Mouse (Mus musculus) embryo, embryonic 11 days (tissue): ENCODE measurements at regions not wholly inside any gene's neighbourhood (a gene's known extent, or its start where the extent isn't known, plus 50 kb on each side); places are given as distances from the start of the nearest gene placed in this dataset.

Experiments used
- DNase-seq: peaks from one replicate; pipeline ENCODE4 v3.0.0-alpha.2; 2015

DNA sequence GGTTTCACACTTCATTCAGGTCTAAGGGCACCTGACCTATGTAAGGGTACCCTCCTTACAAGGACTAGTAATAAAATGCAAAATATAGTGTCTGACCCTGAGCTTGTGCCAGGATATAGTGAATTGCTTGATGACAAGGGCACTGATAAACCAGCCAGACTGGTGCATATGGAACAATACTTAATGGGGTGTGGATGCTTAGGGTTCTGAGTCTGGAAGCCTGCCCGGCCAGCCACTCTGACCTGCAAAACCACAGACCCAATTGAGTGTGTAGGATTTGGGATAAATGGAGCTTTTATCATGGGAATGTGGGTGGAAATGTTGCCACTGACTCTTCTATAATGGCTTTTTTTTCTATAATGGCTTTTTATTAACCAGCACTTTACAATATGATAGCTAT lies 1838.7 kb upstream of the Dsel start:
- DNase-seq: no peak

DNA sequence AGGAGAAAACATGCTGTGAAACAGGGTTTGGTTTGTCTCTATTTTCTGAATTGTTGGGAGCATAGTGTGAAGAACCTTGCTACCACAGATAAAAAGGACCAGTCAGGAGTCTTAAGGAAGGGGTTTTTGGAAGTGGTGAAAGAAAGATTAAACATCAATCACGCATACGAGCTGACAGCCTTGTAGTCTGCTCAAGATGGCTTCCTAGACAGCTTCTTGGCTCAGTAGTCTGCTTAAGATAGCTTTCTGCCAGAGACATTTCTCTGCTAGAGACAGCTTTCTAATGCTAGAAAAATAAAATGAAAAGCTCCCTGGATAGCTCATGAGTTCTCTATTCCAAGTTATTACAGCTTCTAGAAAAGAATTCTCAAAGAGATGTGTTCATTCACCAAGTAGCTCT lies 1823.9 kb upstream of the Dsel start:
- no peak for DNase-seq

DNA sequence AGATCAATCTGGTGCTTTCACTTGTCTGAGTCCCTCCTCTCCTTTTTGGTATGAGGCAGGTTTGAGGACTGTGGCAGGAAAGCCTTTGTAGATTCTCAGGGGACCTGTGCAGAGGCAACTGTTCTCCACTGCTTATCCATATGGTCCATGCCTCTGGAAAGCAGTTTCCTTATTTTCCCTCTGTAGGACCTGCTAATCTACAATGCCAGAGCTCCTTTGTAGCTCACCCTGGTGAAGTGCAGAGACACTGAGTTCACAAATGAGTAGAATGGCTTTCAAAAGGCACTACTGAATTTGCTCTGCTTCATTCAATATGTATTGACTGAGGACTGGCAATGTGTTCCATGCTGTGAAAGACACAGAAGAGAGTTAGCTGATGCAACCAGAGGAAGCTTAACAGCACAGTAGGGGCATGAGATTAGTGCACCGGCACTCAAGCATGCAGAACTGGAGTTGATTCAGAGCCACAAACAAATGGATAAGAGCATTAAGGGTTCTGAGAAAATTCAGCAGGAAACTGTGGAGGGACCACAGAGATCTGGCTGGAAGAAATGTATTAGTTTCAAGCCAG lies 1811.7 kb upstream of the Dsel start:
- DNase-seq: peak; percentile 0

DNA sequence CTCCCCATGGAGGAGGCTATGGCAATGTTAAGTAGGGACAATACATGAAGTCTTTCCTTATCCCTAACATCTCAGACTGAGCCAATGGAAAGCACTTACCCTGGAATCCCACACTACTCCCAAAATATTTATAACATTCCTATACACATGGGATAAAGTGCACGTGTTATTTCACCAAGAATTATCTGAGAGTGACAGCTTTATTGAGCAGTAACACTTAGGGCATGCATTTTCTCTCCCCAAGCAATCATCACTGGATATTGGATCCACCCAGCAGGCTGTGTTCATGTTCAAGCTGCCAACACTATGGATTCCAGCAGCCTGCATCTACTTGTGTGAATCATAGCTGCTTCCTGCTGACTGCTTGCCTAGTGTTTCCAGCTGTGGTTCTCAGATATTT lies 1766.2 kb upstream of the Dsel start:
- DNase-seq: no peak
